Mouse (Mus musculus) small intestine, adult 2 months (tissue): ENCODE results near the gene Zdhhc20. TPM values are rescaled to one million over a fixed set of nuclear protein-coding genes. Genes with fewer than 3 reads are reported as not detected.
"Not testable (repeated sequence)": the region's sequence is repeated elsewhere in the genome, so short reads cannot be mapped to it uniquely, and the experiment has no call there.

Experiments
- H3K27ac ChIP-seq: fragments of 200-500 bp; 2 replicates; pipeline ENCODE4 v1.5.1; 2012; ENCODE audit warnings: low read depth, low read length, control low read depth, inconsistent platforms; ENCODE audit not compliant: insufficient read depth
- H3K27me3 ChIP-seq: fragments of 200-500 bp; 2 replicates; pipeline ENCODE4 v1.6.1; 2012; ENCODE audit warnings: mild to moderate bottlenecking, moderate library complexity, low read length, inconsistent platforms; ENCODE audit not compliant: control insufficient read depth, insufficient read depth
- H3K36me3 ChIP-seq: fragments of 200-500 bp; 2 replicates; pipeline ENCODE4 v1.6.1; 2012; ENCODE audit warnings: mild to moderate bottlenecking, low read length, control low read depth, inconsistent platforms; ENCODE audit not compliant: control insufficient read depth, insufficient read depth
- H3K4me1 ChIP-seq: fragments of 200-500 bp; 2 replicates; pipeline ENCODE4 v1.6.1; 2012; ENCODE audit warnings: low read length, inconsistent platforms, mixed read lengths; ENCODE audit not compliant: control insufficient read depth, insufficient read depth, insufficient read length
- H3K4me3 ChIP-seq: fragments of 200-500 bp; 2 replicates; pipeline ENCODE4 v1.5.1; 2012; ENCODE audit warnings: low read depth, mild to moderate bottlenecking, control low read depth, inconsistent platforms, low read length, moderate library complexity
- CTCF ChIP-seq: fragments of 200-500 bp; IDR thresholded peaks from 2 replicates; pipeline ENCODE4 v1.5.1; 2012; ENCODE audit warnings: low read depth, mild to moderate bottlenecking, control low read depth, inconsistent platforms, low read length, moderate library complexity, mixed read lengths; ENCODE audit not compliant: insufficient replicate concordance, insufficient read length; ENCODE audit errors: extremely low read depth
- POLR2A ChIP-seq: fragments of 200-500 bp; IDR thresholded peaks from 2 replicates; pipeline ENCODE4 v1.6.1; 2012; ENCODE audit warnings: low read depth, mild to moderate bottlenecking, control low read depth, inconsistent platforms, low read length, moderate library complexity
- WGBS: fragments of 180-500 bp; shearing (Covaris S2); methylation state at CpG from one replicate; pipeline ENCODE4 v1.1.7; 2018; 5-methylcytosine and 5-hydroxymethylcytosine counted together
- polyA plus RNA-seq: library from polyadenylated mRNA; depleted of rRNA; stranded (reverse); fragments of >200 nt; gene quantifications from 2 replicates; pipeline ENCODE4 v1.2.3, GENCODE M21; 2012

Gene Zdhhc20
- polyA plus RNA-seq, 1 experiment: 2.0 TPM

GRCm38 (mm10) chr14:57909297-57909696 is 19.2 kb upstream of the Zdhhc20 start:
- H3K36me3 ChIP-seq: no peaks in the 10 kb centered on the region
- TF ChIP-seq POLR2A: no peak
- TF ChIP-seq CTCF: no peak
- 89% methylated on average over 5 of the region's 5 CpGs for WGBS

GRCm38 (mm10) chr14:57908431-57908830 is 18.4 kb upstream of the Zdhhc20 start:
- 17% methylated on average over 2 of the region's 2 CpGs for WGBS
- Histone ChIP-seq H3K27me3 (no peaks in the 10 kb centered on the region), H3K36me3 (no peaks in the 10 kb centered on the region), H3K27ac (peak overlapping the region; percentile 17), H3K4me3 (no peak overlapping the region), H3K4me1 (peaks cover 5% of the 10 kb centered on the region; the same call in 1 of the 2 replicates)
- TF ChIP-seq CTCF: no peak
- no peak for TF ChIP-seq POLR2A

More at GRCm38 (mm10) chr14:57909297-57909696, 19.2 kb upstream of the Zdhhc20 start:
- peaks cover 5% of the 10 kb centered on the region; the same call in 1 of the 2 replicates for H3K4me1 ChIP-seq
- H3K27ac ChIP-seq: no peak overlapping the region
- no peak overlapping the region for H3K4me3 ChIP-seq
- H3K27me3 ChIP-seq: no peaks in the 10 kb centered on the region

- Histone ChIP-seq H3K4me1 (peaks cover 3% of the 10 kb centered on the region), H3K27ac (no peak overlapping the region), H3K27me3 (no peaks in the 10 kb centered on the region), H3K4me3 (no peak overlapping the region), H3K36me3 (no peaks in the 10 kb centered on the region)
- WGBS: 75% methylated on average over 1 of the region's 1 CpGs
- no peak for TF ChIP-seq POLR2A
- TF ChIP-seq CTCF: no peak
These were observed 11.9 kb upstream of the Zdhhc20 start for GRCm38 (mm10) chr14:57901998-57902397.

- H3K4me1 ChIP-seq: peaks cover 6% of the 10 kb centered on the region
- no peaks in the 10 kb centered on the region for H3K36me3 ChIP-seq
- H3K27me3 ChIP-seq: no peaks in the 10 kb centered on the region
- no peak overlapping the region for H3K4me3 ChIP-seq
- 90% methylated on average over 12 of the region's 12 CpGs for whole genome bisulfite sequencing
- TF ChIP-seq CTCF (no peak), POLR2A (no peak)
- no peak overlapping the region for H3K27ac ChIP-seq
These were observed 6.8 kb upstream of the Zdhhc20 start for GRCm38 (mm10) chr14:57896882-57897281.

GRCm38 (mm10) chr14:57896088-57896871 is 6.2 kb upstream of the Zdhhc20 start:
- not testable (repeated sequence) for H3K36me3 ChIP-seq, H3K27me3 ChIP-seq, H3K27ac ChIP-seq, H3K4me1 ChIP-seq, H3K4me3 ChIP-seq
- 47% methylated on average over 8 of the region's 8 CpGs for WGBS

GRCm38 (mm10) chr14:57894346-57894745 is 4.3 kb upstream of the Zdhhc20 start:
- Histone ChIP-seq H3K27me3 (no peaks in the 10 kb centered on the region), H3K4me3 (no peak overlapping the region), H3K4me1 (peaks cover 3% of the 10 kb centered on the region; the same call in 1 of the 2 replicates), H3K36me3 (no peaks in the 10 kb centered on the region), H3K27ac (peak overlapping the region; percentile 34)
- TF ChIP-seq CTCF (no peak), POLR2A (no peak)
- WGBS: 37% methylated on average over 2 of the region's 2 CpGs

GRCm38 (mm10) chr14:57892961-57893360 is 2.9 kb upstream of the Zdhhc20 start:
- Histone ChIP-seq H3K4me1 (peaks cover 7% of the 10 kb centered on the region; the same call in 1 of the 2 replicates), H3K27me3 (no peaks in the 10 kb centered on the region), H3K4me3 (no peak overlapping the region), H3K36me3 (no peaks in the 10 kb centered on the region), H3K27ac (no peak overlapping the region)
- WGBS: 88% methylated on average over 1 of the region's 1 CpGs
- TF ChIP-seq POLR2A: no peak
- TF ChIP-seq CTCF: no peak
